Mouse (Mus musculus) intestine, embryonic 16.5 days (tissue): ENCODE results near the gene Etv6. TPM values are rescaled to one million over a fixed set of nuclear protein-coding genes. Genes with fewer than 3 reads are reported as not detected.

ENCODE experiments used
- ATAC-seq: fragments of 200-750 bp; cut with Nextera tagmentation; 2 replicates; pipeline ENCODE4 v1.8.0; 2017; ENCODE audit warnings: moderate TSS enrichment, moderate library complexity
- H3K27ac ChIP-seq: fragments of 300-500 bp; sonication (generic); 2 replicates; pipeline ENCODE4 v1.5.1; 2014; ENCODE audit warnings: mild to moderate bottlenecking, low read length
- H3K27me3 ChIP-seq: fragments of 300-500 bp; sonication (generic); replicated peaks from 2 replicates; pipeline ENCODE4 v1.6.1; 2014; ENCODE audit warnings: low read length, control low read depth, mixed read lengths; ENCODE audit not compliant: control insufficient read depth, insufficient read depth
- H3K36me3 ChIP-seq: fragments of 300-500 bp; sonication (generic); 2 replicates; pipeline ENCODE4 v1.6.1; 2014; ENCODE audit warnings: low read length, control low read depth; ENCODE audit not compliant: control insufficient read depth, insufficient read depth
- H3K4me1 ChIP-seq: fragments of 300-500 bp; sonication (generic); 2 replicates; pipeline ENCODE4 v1.6.1; 2014; ENCODE audit warnings: low read length, control low read depth, mixed read lengths; ENCODE audit not compliant: control insufficient read depth, insufficient read depth
- H3K4me2 ChIP-seq: fragments of 300-500 bp; sonication (generic); 2 replicates; pipeline ENCODE4 v1.6.1; 2014; ENCODE audit warnings: low read depth, low read length, control low read depth
- H3K4me3 ChIP-seq: fragments of 300-500 bp; sonication (generic); 2 replicates; pipeline ENCODE4 v1.5.1; 2014; ENCODE audit warnings: mild to moderate bottlenecking, low read length
- H3K9ac ChIP-seq: fragments of 300-500 bp; sonication (generic); 2 replicates; pipeline ENCODE4 v1.6.1; 2014; ENCODE audit warnings: low read depth, low read length
- H3K9me3 ChIP-seq: fragments of 300-500 bp; sonication (generic); 2 replicates; pipeline ENCODE4 v1.6.1; 2016; ENCODE audit warnings: low read length, control low read depth; ENCODE audit not compliant: control insufficient read depth
- WGBS: fragments of 180-500 bp; shearing (Covaris S2); extraction: QIAGEN DNeasy Blood & Tissue Kit; methylation state at CpG from one replicate; pipeline ENCODE4 v1.1.7; 2014; 5-methylcytosine and 5-hydroxymethylcytosine counted together
- polyA plus RNA-seq: library from polyadenylated mRNA; unstranded; fragments of >200 nt; fragmentation: Nextera tagmentation; extraction: Ambion mirVana; gene quantifications from 2 replicates; pipeline ENCODE4 v1.2.1, GENCODE M21; 2015

The Etv6 gene
- polyA plus RNA-seq, 1 experiment from 2014 or later: 10.4 TPM

DNA sequence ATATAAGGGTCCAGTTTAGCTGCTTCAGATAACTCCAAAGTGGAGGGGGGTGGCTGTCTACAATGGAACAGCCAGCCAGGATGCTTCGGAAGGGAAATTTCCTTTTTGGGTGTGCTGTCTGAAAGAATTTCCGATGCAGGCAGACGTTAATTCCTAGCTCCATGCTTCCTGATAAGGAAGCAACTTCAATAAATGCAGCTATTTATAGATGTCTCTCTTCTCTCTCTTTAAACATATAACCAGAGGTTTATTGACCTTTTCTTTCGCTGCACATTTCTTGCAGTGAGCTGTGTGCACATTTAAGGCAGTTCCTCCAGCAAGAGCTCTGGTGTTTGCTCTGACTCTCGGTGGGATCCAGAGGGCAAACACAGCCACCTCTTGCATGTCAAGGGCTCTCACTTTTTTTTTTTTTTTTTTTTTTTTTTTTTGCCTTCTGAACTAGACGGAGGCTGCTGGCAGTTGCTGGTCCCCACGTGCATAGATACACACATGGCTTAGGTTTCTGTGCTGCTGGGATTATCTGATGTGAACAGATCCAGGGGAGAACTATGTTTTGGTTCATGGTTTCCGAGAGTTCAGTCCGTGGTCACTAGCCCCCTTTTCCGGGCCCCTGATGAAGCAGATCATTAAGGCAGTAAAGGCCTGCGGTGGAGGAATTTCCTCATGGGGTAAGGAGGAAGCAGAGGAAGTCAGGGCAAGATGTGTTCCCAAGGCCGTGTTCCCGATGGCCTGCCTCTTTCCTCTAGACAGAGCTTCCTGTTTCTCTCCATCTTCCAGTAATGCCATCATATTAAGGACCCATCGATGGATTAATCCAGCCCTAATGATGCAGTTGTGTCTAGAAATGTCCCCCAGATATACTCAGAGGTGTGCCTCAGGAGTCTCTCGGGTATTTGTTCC, 109.0 kb downstream of the Etv6 start:
- peak overlapping the region; percentile 83 for H3K27ac ChIP-seq
- H3K27me3 ChIP-seq: no peaks in the 10 kb centered on the region
- H3K4me2 ChIP-seq: no peak overlapping the region; the same call in 1 of the 2 replicates
- 38% methylated on average over 15 of the region's 15 CpGs for WGBS
- H3K4me1 ChIP-seq: peaks cover 56% of the 10 kb centered on the region
- no peaks in the 10 kb centered on the region for H3K36me3 ChIP-seq
- H3K4me3 ChIP-seq: no peak overlapping the region
- ATAC-seq: peak; percentile 55
- H3K9ac ChIP-seq: no peak overlapping the region
- H3K9me3 ChIP-seq: no peaks in the 10 kb centered on the region

DNA sequence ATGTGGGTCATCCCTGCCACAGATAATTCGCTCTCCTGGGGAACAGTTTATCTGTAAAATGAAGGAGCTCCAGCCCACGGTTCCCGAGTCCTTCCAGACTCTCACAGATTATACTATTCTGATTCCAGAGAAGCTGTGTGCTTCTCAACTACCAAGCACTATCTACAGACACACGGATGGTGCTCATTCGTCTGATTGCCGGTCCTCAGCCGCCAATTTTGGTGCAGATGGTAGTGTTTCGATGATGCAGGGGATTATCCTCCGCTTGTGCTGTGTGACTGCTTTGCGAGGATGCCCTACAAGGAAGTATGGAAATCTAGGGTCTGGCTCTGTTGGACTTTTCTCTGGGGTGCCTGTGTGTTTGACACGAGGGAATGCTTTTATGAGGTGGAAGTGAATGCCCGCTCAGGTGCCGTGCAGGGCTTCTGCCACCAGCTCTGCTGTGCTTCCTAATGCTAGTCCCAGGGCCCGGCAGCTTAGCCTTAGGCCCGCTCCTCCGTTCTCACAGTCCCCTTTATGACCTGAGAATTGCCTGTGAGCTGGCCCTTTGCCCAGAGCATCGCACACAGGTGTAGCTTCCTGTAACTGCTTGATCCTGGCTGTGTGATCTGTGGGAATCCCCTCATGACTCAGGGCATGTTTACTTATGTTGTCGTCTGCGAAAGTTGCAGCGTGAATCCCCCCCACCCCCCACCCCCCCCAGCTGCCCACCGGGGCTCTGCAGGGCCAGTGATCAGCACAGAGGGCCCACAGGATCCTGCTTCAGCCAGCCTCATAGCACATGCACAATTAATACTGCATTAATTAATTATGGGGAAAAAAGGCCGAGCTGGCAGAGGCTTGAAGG, 112.3 kb downstream of the Etv6 start:
- Histone ChIP-seq H3K9ac (peak overlapping the region; percentile 21; the same call in 1 of the 2 replicates), H3K4me3 (no peak overlapping the region), H3K4me2 (0 out of 2 replicates have a peak overlapping the region, but pooled peaks have one; percentile 11), H3K9me3 (no peaks in the 10 kb centered on the region), H3K36me3 (no peaks in the 10 kb centered on the region), H3K4me1 (peaks cover 55% of the 10 kb centered on the region), H3K27ac (peak overlapping the region; percentile 54), H3K27me3 (no peaks in the 10 kb centered on the region)
- WGBS: 44% methylated on average over 22 of the region's 22 CpGs
- peak; percentile 78 for ATAC-seq

DNA sequence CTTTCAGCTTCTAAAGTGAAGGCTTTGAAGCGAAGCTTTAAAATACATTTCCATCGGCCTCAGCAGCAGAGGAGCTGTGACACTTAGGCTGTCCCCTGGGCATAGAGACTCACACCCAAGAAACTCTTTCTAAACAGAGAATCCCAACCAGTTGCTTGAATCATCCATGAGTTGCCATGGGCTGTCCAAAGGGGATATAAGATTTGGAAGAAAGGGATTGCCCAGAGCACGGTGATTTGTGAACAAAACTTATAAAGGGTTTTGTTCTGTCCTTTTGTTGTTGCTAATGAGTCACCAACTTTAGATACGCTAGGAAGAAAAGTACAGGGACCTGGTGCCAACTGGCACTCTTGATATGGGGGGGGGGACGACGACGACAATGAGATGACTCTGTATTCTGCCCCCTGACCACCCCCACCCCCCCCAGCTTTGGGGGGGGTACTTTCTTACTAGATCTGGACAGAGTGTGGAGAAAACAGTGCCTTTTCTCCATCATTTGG, 113.0 kb downstream of the Etv6 start:
- Histone ChIP-seq H3K9me3 (no peaks in the 10 kb centered on the region), H3K27me3 (no peaks in the 10 kb centered on the region), H3K9ac (0 out of 2 replicates have a peak overlapping the region, but pooled peaks have one; percentile 21), H3K27ac (peak overlapping the region; percentile 54), H3K36me3 (no peaks in the 10 kb centered on the region), H3K4me1 (peaks cover 49% of the 10 kb centered on the region), H3K4me3 (no peak overlapping the region), H3K4me2 (no peak overlapping the region)
- 73% methylated on average over 7 of the region's 7 CpGs for WGBS
- no peak for ATAC-seq

DNA sequence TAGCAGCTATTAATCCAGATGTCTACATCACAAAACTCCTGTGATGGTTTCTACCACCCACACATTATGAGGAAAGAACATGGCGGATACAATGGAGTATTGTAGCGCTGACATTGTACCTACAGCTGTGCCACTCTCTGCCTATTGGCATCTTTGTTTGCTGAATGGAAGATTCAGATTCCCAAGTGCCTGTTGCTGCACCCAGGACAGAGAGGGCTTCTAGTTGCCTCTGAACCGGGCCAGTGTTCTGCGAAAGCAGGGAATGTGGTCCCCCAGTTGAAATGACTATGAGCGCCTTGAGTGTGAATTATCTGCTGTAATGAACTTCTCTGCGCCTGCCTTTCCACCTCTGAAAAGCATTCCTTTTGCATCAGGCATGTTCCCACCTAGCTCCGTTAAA, 114.1 kb downstream of the Etv6 start:
- Histone ChIP-seq H3K4me3 (no peak overlapping the region), H3K27ac (no peak overlapping the region), H3K27me3 (no peaks in the 10 kb centered on the region), H3K4me2 (no peak overlapping the region), H3K9me3 (no peaks in the 10 kb centered on the region), H3K9ac (no peak overlapping the region), H3K36me3 (no peaks in the 10 kb centered on the region), H3K4me1 (peaks cover 41% of the 10 kb centered on the region)
- ATAC-seq: no peak
- 94% methylated on average over 7 of the region's 7 CpGs for WGBS

DNA sequence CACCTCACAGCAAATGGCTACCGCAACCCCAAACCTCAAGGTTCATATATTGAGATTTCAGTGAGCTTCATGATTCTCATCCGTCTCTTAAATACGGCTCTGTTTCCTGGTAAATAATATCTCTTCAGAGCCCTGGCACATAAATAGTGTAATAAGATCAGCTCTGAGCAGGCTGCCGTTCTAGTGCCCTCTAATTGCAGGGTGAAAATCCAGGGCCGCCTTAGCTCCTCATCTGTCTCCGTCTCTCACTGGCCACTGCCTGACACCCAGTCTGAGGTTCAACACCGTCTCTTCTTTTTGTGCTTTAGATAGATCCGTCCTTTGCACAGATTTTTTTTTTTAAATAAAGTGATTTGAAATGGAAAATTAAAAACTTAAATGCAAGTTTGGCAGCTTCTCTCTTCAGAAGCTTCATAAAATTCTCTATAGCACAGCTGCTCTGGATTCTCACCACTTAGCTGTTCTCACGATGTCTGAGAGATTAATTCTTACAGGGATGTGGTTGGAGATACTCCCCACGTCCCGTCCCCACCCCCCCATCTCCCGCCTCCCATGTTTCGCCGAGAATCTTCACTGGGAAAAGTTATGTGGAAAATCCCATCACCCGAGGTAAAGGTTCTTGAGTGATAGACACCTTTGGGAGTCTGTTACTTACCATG, 115.7 kb downstream of the Etv6 start:
- no peak for ATAC-seq
- WGBS: 44% methylated on average over 15 of the region's 15 CpGs

DNA sequence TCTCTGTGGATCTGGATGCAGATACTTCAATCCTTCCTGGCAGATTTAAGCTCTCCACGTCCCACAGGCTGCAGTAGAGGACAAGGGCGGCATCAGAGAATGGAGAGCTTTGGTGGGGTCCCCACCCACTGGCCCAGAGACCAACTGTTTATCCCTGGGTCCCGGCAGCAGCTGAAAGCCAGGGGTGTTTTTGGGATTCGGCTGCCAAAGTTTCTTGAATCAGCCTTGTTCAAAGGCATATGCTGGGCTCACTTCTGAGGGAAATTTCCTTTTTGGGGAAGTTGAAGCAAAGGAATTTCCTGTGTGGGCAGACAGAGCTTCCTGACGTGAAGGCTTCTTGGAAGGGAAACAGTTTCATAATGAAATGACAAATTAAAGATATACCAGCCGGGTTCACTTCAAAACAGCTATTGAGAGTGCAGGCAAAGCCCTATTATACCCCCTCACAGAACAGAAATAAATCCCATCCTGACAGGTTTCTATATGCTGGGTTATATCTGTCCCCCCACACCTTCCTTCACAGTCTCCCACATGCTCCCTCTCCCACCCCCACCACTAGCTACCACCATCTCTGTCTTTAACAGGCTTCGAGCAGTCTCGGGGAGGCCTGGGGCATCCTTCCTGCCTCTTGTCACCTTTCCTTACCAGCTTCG, 116.5 kb downstream of the Etv6 start:
- peak overlapping the region; percentile 30; the same call in 1 of the 2 replicates for H3K9ac ChIP-seq
- no peaks in the 10 kb centered on the region for H3K36me3 ChIP-seq
- H3K4me2 ChIP-seq: peak overlapping the region; percentile 9; the same call in 1 of the 2 replicates
- 47% methylated on average over 9 of the region's 9 CpGs for WGBS
- H3K9me3 ChIP-seq: no peaks in the 10 kb centered on the region
- ATAC-seq: peak; percentile 31
- no peaks in the 10 kb centered on the region for H3K27me3 ChIP-seq
- no peak overlapping the region for H3K4me3 ChIP-seq
- peaks cover 49% of the 10 kb centered on the region for H3K4me1 ChIP-seq
- H3K27ac ChIP-seq: peak overlapping the region; percentile 81

More for the DNA sequence above, 115.7 kb downstream of the Etv6 start:
- peak overlapping the region; percentile 81 for H3K27ac ChIP-seq
- H3K9ac ChIP-seq: peak overlapping the region; percentile 30; the same call in 1 of the 2 replicates
- no peaks in the 10 kb centered on the region for H3K27me3 ChIP-seq
- no peak overlapping the region for H3K4me3 ChIP-seq
- H3K4me1 ChIP-seq: peaks cover 40% of the 10 kb centered on the region
- H3K36me3 ChIP-seq: no peaks in the 10 kb centered on the region
- H3K9me3 ChIP-seq: no peaks in the 10 kb centered on the region
- H3K4me2 ChIP-seq: peak overlapping the region; percentile 16

DNA sequence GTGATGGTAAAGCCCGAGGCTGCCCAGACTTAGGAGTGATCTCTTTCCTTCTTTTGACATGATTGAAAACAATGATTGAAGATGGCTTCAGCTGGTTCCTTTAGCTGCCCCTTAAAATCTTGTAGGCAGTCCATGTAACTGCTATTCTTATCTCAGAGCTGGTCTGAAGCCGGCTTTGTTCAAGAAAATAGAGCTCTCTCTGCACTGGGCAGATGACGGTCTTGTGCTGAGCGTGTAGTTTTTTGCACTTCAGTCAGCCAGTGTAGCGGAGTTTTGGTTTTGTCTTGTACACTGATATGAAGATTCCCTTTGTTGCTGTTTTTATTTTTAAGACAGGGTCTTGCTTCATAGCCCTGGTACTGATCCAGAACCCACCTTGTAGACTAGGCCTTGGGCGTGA, 117.0 kb downstream of the Etv6 start:
- Histone ChIP-seq H3K9me3 (no peaks in the 10 kb centered on the region), H3K36me3 (no peaks in the 10 kb centered on the region), H3K4me2 (no peak overlapping the region), H3K27me3 (no peaks in the 10 kb centered on the region), H3K4me3 (no peak overlapping the region), H3K9ac (no peak overlapping the region), H3K4me1 (peaks cover 50% of the 10 kb centered on the region), H3K27ac (peak overlapping the region; percentile 54)
- 73% methylated on average over 6 of the region's 6 CpGs for WGBS
- no peak for ATAC-seq

DNA sequence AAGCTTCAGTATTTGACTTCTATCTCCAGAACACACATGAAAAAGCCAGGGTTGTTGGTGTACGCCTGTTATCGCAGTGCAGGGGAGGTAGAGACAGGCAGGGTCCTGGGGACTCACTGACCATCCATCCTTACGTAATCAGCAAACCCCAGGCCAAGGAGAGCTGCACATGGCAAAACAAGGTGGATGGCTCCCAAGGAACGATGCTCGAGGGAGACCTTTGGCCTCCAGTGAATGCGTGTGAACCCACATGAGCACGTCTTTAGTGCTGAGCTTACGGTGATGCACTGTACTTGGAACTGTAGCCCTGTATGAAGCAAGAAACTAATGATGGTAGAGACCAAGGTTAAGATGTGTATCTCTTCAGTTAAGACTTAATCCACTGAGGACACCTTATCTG, 119.2 kb downstream of the Etv6 start:
- H3K27ac ChIP-seq: no peak overlapping the region
- H3K4me3 ChIP-seq: no peak overlapping the region
- no peak overlapping the region for H3K9ac ChIP-seq
- H3K4me2 ChIP-seq: no peak overlapping the region
- no peaks in the 10 kb centered on the region for H3K9me3 ChIP-seq
- H3K36me3 ChIP-seq: no peaks in the 10 kb centered on the region
- H3K4me1 ChIP-seq: peaks cover 45% of the 10 kb centered on the region
- no peaks in the 10 kb centered on the region for H3K27me3 ChIP-seq
- peak; percentile 19; the same call in 1 of the 2 replicates for ATAC-seq
- whole genome bisulfite sequencing: 85% methylated on average over 8 of the region's 8 CpGs
